Mouse (Mus musculus): ENCODE measurements at regions not wholly inside any gene's neighbourhood (a gene's known extent, or its start where the extent isn't known, plus 50 kb on each side); places are given as distances from the start of the nearest gene placed in this dataset.
"Not testable (repeated sequence)": the region's sequence is repeated elsewhere in the genome, so short reads cannot be mapped to it uniquely, and the experiment has no call there.

DNA sequence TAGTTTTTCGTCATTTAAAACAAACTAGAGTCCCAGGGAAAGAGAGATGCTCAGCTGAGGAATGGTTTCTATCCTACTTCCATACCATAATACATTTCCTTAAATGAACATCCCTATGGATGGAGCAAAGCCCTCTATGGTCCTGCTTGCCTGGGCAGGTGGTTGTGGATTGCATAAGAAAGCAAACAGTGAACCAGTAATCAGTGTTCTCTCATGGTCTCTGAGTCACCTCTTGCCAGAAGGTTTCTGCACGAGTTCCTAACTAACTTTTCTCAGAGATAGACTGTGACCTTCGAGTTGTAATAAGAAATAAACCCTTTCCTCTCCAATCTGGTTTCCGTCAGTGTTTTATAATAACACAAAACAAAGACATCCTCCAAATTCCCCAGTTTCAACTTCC, 62.9 kb upstream of the Bet1 start:
- H3K4me3 ChIP-seq (ENCODE audit: low read depth, low read length): no peak overlapping the region
- no peaks in the 10 kb centered on the region for H3K9me3 ChIP-seq (ENCODE audit: control insufficient read depth, low read length)
- no peaks in the 10 kb centered on the region for H3K27me3 ChIP-seq (ENCODE audit: control insufficient read depth, insufficient read depth, low read length)
- no peak for ATAC-seq (ENCODE audit: low FRiP score)
- H3K4me1 ChIP-seq (replicated peaks; ENCODE audit: control insufficient read depth, insufficient read depth, low read length): no peaks in the 10 kb centered on the region
- WGBS: 75% methylated on average over 4 of the region's 4 CpGs
- no peak overlapping the region for H3K9ac ChIP-seq (ENCODE audit: low read depth, low read length)
- no peak overlapping the region for H3K27ac ChIP-seq (ENCODE audit: low read depth, low read length)
- H3K4me2 ChIP-seq (replicated peaks; ENCODE audit: low read depth, low read length): no peak overlapping the region
- no peak for DNase-seq (ENCODE audit: low spot score)
- H3K36me3 ChIP-seq (ENCODE audit: control insufficient read depth, insufficient read depth, low read length): no peaks in the 10 kb centered on the region

DNA sequence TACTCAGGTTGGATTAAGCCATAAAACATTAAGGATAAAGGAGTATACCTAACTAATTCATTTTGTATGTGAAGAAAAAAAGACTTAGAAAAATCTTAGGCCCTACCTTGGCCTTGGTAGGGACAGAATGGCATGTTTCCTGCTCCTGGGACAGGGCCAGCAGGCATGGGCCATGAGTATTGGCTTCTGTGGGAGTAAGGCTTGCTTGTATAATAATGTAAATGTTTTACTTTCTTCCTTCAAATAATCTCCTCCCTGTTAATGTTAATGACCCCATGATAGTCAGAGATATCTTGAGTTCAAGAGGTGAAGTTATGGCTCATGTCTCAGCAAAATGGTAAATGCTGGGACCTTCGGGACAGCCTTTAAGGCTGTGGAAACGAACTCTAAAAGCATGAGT, 71.5 kb upstream of the Bet1 start:
- Histone ChIP-seq H3K4me1 (replicated peaks; ENCODE audit: control insufficient read depth, insufficient read depth, low read length) (no peaks in the 10 kb centered on the region), H3K4me3 (ENCODE audit: low read depth, low read length) (no peak overlapping the region), H3K4me2 (replicated peaks; ENCODE audit: low read depth, low read length) (no peak overlapping the region), H3K27me3 (ENCODE audit: control insufficient read depth, insufficient read depth, low read length) (no peaks in the 10 kb centered on the region), H3K27ac (ENCODE audit: low read depth, low read length) (no peak overlapping the region), H3K9ac (ENCODE audit: low read depth, low read length) (no peak overlapping the region), H3K9me3 (ENCODE audit: control insufficient read depth, low read length) (no peaks in the 10 kb centered on the region), H3K36me3 (ENCODE audit: control insufficient read depth, insufficient read depth, low read length) (no peaks in the 10 kb centered on the region)
- ATAC-seq (ENCODE audit: low FRiP score): no peak
- WGBS: 94% methylated on average over 2 of the region's 2 CpGs
- DNase-seq (ENCODE audit: low spot score): no peak

DNA sequence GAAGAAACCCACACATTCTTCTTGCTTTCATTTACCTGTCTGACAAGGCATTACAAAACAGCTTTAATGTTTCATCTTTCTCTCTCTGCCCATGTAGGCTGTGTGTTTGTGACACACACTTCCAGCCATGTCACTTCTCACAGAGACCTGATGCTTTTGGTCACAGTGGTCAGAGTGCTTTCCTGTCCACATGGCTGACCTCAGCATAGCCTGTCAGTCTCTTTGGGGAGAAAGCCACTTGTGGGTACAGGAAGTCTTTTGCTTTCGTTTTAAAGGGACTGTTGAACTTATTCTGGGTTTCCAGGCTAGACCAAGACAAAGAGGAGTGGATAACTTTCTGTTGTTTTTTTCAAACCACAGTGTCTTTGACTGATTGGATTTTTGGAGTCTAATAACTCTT, 77.0 kb upstream of the Bet1 start:
- Histone ChIP-seq H3K9me3 (ENCODE audit: control insufficient read depth, low read length) (no peaks in the 10 kb centered on the region), H3K4me3 (ENCODE audit: low read depth, low read length) (no peak overlapping the region), H3K9ac (ENCODE audit: low read depth, low read length) (no peak overlapping the region), H3K4me2 (replicated peaks; ENCODE audit: low read depth, low read length) (no peak overlapping the region), H3K27ac (ENCODE audit: low read depth, low read length) (no peak overlapping the region), H3K36me3 (ENCODE audit: control insufficient read depth, insufficient read depth, low read length) (no peaks in the 10 kb centered on the region), H3K27me3 (ENCODE audit: control insufficient read depth, insufficient read depth, low read length) (no peaks in the 10 kb centered on the region), H3K4me1 (replicated peaks; ENCODE audit: control insufficient read depth, insufficient read depth, low read length) (no peaks in the 10 kb centered on the region)
- ATAC-seq (ENCODE audit: low FRiP score): no peak
- 68% methylated on average over 1 of the region's 1 CpGs for WGBS
- no peak for DNase-seq (ENCODE audit: low spot score)

DNA sequence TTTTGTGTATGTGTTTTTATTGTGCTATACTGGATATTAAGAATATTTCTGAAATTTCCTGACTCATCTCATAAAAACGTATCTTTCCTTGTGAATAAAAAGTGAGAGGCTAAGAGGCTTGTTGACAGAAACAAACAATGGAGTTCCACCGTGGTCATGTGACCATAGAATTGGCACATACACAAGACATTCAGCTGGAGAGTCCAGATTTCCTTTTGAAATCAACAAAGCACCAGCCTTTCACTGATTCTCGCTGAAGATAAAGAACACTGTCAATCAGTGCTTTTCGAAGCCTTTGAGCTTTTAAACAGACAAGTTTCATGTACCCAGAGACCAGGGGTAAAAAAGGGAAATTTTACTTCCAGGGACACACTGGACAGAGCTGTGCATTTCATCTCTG, 80.3 kb upstream of the Bet1 start:
- DNase-seq (ENCODE audit: low spot score): no peak
- WGBS: 50% methylated on average over 4 of the region's 4 CpGs
- Histone ChIP-seq H3K27ac (ENCODE audit: low read depth, low read length) (no peak overlapping the region), H3K4me3 (ENCODE audit: low read depth, low read length) (no peak overlapping the region), H3K36me3 (ENCODE audit: control insufficient read depth, insufficient read depth, low read length) (no peaks in the 10 kb centered on the region), H3K9ac (ENCODE audit: low read depth, low read length) (no peak overlapping the region), H3K27me3 (ENCODE audit: control insufficient read depth, insufficient read depth, low read length) (no peaks in the 10 kb centered on the region), H3K9me3 (ENCODE audit: control insufficient read depth, low read length) (no peaks in the 10 kb centered on the region), H3K4me2 (replicated peaks; ENCODE audit: low read depth, low read length) (no peak overlapping the region), H3K4me1 (replicated peaks; ENCODE audit: control insufficient read depth, insufficient read depth, low read length) (no peaks in the 10 kb centered on the region)
- ATAC-seq (ENCODE audit: low FRiP score): no peak

DNA sequence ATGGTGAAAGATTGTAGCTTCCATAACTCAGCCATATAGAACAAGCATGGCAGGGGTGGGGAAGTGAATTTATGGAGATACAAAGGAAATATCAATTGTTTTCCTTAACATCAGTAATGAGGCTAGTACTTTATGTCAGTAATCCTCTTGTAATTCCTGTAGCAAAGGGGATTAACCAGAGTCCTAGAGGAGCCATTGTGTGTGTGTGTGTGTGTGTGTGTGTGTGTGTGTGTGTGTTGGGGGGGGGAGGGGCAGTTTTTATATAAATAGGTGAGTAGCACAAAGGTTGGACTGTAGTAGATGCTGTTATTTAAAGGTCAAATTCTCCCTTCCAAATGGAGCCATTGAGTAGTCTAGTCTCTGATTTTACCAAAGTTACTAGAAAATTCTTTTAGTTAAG, 81.0 kb upstream of the Bet1 start:
- ATAC-seq (ENCODE audit: low FRiP score) (no peak), DNase-seq (ENCODE audit: low spot score) (no peak)
- Histone ChIP-seq H3K36me3 (ENCODE audit: control insufficient read depth, insufficient read depth, low read length) (no peaks in the 10 kb centered on the region), H3K9me3 (ENCODE audit: control insufficient read depth, low read length) (no peaks in the 10 kb centered on the region), H3K4me2 (replicated peaks; ENCODE audit: low read depth, low read length) (no peak overlapping the region), H3K9ac (ENCODE audit: low read depth, low read length) (no peak overlapping the region), H3K27ac (ENCODE audit: low read depth, low read length) (no peak overlapping the region), H3K4me1 (replicated peaks; ENCODE audit: control insufficient read depth, insufficient read depth, low read length) (no peaks in the 10 kb centered on the region), H3K27me3 (ENCODE audit: control insufficient read depth, insufficient read depth, low read length) (no peaks in the 10 kb centered on the region), H3K4me3 (ENCODE audit: low read depth, low read length) (no peak overlapping the region)

- Histone ChIP-seq H3K9ac (ENCODE audit: low read depth, low read length) (no peak overlapping the region), H3K36me3 (ENCODE audit: control insufficient read depth, insufficient read depth, low read length) (no peaks in the 10 kb centered on the region)
- ATAC-seq (ENCODE audit: low FRiP score): no peak
Measured at GRCm38 (mm10) chr6:4171561-4171960, 84.8 kb upstream of the Bet1 start.

GRCm38 (mm10) chr6:4187683-4188082, 100.9 kb upstream of the Bet1 start:
- Histone ChIP-seq H3K9ac (ENCODE audit: low read depth, low read length) (no peak overlapping the region), H3K9me3 (ENCODE audit: control insufficient read depth, low read length) (no peaks in the 10 kb centered on the region), H3K4me2 (replicated peaks; ENCODE audit: low read depth, low read length) (no peak overlapping the region), H3K36me3 (ENCODE audit: control insufficient read depth, insufficient read depth, low read length) (no peaks in the 10 kb centered on the region), H3K4me1 (replicated peaks; ENCODE audit: control insufficient read depth, insufficient read depth, low read length) (no peaks in the 10 kb centered on the region), H3K4me3 (ENCODE audit: low read depth, low read length) (no peak overlapping the region), H3K27me3 (ENCODE audit: control insufficient read depth, insufficient read depth, low read length) (no peaks in the 10 kb centered on the region), H3K27ac (ENCODE audit: low read depth, low read length) (no peak overlapping the region)
- WGBS: 81% methylated on average over 4 of the region's 4 CpGs
- no peak for DNase-seq (ENCODE audit: low spot score)
- ATAC-seq (ENCODE audit: low FRiP score): no peak

More at GRCm38 (mm10) chr6:4171561-4171960, 84.8 kb upstream of the Bet1 start:
- no peak for DNase-seq (ENCODE audit: low spot score)
- 65% methylated on average over 4 of the region's 4 CpGs for WGBS
- Histone ChIP-seq H3K4me2 (replicated peaks; ENCODE audit: low read depth, low read length) (no peak overlapping the region), H3K4me3 (ENCODE audit: low read depth, low read length) (no peak overlapping the region), H3K27ac (ENCODE audit: low read depth, low read length) (no peak overlapping the region), H3K27me3 (ENCODE audit: control insufficient read depth, insufficient read depth, low read length) (no peaks in the 10 kb centered on the region), H3K4me1 (replicated peaks; ENCODE audit: control insufficient read depth, insufficient read depth, low read length) (no peaks in the 10 kb centered on the region), H3K9me3 (ENCODE audit: control insufficient read depth, low read length) (no peaks in the 10 kb centered on the region)

DNA sequence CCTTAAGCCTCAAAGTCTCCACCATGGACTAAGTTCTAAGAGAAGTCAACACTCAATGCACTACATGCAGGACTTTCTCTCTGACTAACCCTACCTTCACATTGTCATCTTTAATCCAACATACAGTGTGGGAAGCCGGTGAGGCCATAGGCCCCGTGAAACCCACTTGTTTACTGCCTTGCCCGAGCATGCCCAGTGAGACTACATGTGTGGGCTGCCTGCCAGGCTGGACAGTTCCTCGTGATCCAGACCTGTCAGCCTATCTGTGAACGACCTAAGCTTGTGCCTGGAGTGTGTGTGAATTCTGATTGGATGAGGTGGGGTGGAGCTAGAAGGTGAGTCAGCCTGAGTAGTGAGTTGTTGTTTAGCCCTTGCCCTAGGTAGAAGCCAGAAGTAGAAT, 104.2 kb upstream of the Bet1 start:
- not testable (repeated sequence) for H3K9ac ChIP-seq (ENCODE audit: low read depth, low read length); H3K27ac ChIP-seq (ENCODE audit: low read depth, low read length); ATAC-seq (ENCODE audit: low FRiP score); H3K9me3 ChIP-seq (ENCODE audit: control insufficient read depth, low read length); H3K4me2 ChIP-seq (replicated peaks; ENCODE audit: low read depth, low read length); DNase-seq (ENCODE audit: low spot score); H3K4me3 ChIP-seq (ENCODE audit: low read depth, low read length); H3K27me3 ChIP-seq (ENCODE audit: control insufficient read depth, insufficient read depth, low read length); H3K36me3 ChIP-seq (ENCODE audit: control insufficient read depth, insufficient read depth, low read length); H3K4me1 ChIP-seq (replicated peaks; ENCODE audit: control insufficient read depth, insufficient read depth, low read length)
- WGBS: 76% methylated on average over 5 of the region's 5 CpGs

- Histone ChIP-seq H3K4me1 (replicated peaks; ENCODE audit: control insufficient read depth, insufficient read depth, low read length) (no peaks in the 10 kb centered on the region), H3K27me3 (ENCODE audit: control insufficient read depth, insufficient read depth, low read length) (no peaks in the 10 kb centered on the region), H3K9me3 (ENCODE audit: control insufficient read depth, low read length) (no peaks in the 10 kb centered on the region), H3K9ac (ENCODE audit: low read depth, low read length) (no peak overlapping the region), H3K27ac (ENCODE audit: low read depth, low read length) (no peak overlapping the region), H3K4me3 (ENCODE audit: low read depth, low read length) (no peak overlapping the region), H3K4me2 (replicated peaks; ENCODE audit: low read depth, low read length) (no peak overlapping the region), H3K36me3 (ENCODE audit: control insufficient read depth, insufficient read depth, low read length) (no peaks in the 10 kb centered on the region)
- DNase-seq (ENCODE audit: low spot score) (no peak), ATAC-seq (ENCODE audit: low FRiP score) (no peak)
- WGBS: 84% methylated on average over 5 of the region's 5 CpGs
Measured at GRCm38 (mm10) chr6:4193286-4193685, 106.5 kb upstream of the Bet1 start.
